Mouse (Mus musculus) thymus, adult 2 months (tissue): ENCODE results near the gene Syngr1. TPM values are rescaled to one million over a fixed set of nuclear protein-coding genes. Genes with fewer than 3 reads are reported as not detected.

Experiments used
- DNase-seq: peaks from one replicate; pipeline ENCODE4 v3.0.0; 2021
- H3K27ac ChIP-seq: fragments of 200-500 bp; 2 replicates; pipeline ENCODE4 v1.5.1; 2012; ENCODE audit warnings: low read length, control low read depth; ENCODE audit not compliant: control insufficient read depth, insufficient read depth
- H3K27me3 ChIP-seq: fragments of 200-500 bp; 2 replicates; pipeline ENCODE4 v1.6.1; 2012; ENCODE audit warnings: mild to moderate bottlenecking, low read length, moderate library complexity, mixed read lengths; ENCODE audit not compliant: control insufficient read depth, insufficient read depth
- H3K36me3 ChIP-seq: fragments of 200-500 bp; 2 replicates; pipeline ENCODE4 v1.6.1; 2012; ENCODE audit warnings: mild to moderate bottlenecking, low read length, moderate library complexity; ENCODE audit not compliant: control insufficient read depth, insufficient read depth
- H3K4me1 ChIP-seq: fragments of 200-500 bp; replicated peaks from 2 replicates; pipeline ENCODE4 v1.6.1; 2012; ENCODE audit warnings: low read length; ENCODE audit not compliant: control insufficient read depth, insufficient read depth
- H3K4me3 ChIP-seq: fragments of 200-500 bp; 2 replicates; pipeline ENCODE4 v1.5.1; 2012; ENCODE audit warnings: mild to moderate bottlenecking, low read length, control low read depth, moderate library complexity; ENCODE audit not compliant: control insufficient read depth, insufficient read depth
- CTCF ChIP-seq: fragments of 200-500 bp; IDR thresholded peaks from 2 replicates; pipeline ENCODE4 v1.5.1; 2012; ENCODE audit warnings: mild to moderate bottlenecking, control low read depth, low read length, moderate library complexity, borderline replicate concordance; ENCODE audit not compliant: control insufficient read depth, poor library complexity, insufficient read depth; ENCODE audit errors: extremely low read depth
- POLR2A ChIP-seq: fragments of 200-500 bp; IDR thresholded peaks from 2 replicates; pipeline ENCODE4 v1.6.1; 2012; ENCODE audit warnings: mild to moderate bottlenecking, low read length, control low read depth, moderate library complexity; ENCODE audit not compliant: control insufficient read depth, poor library complexity, insufficient read depth; ENCODE audit errors: extremely low read depth
- WGBS: fragments of 180-500 bp; shearing (Covaris S2); methylation state at CpG from one replicate; pipeline ENCODE4 v1.1.7; 2018; 5-methylcytosine and 5-hydroxymethylcytosine counted together
- polyA plus RNA-seq: library from polyadenylated mRNA; depleted of rRNA; stranded (reverse); fragments of >200 nt; gene quantifications from 2 replicates; pipeline ENCODE4 v1.2.3, GENCODE M21; 2012

Syngr1 gene
- polyA plus RNA-seq, 1 experiment: 121 TPM

- Histone ChIP-seq H3K27ac (no peak overlapping the region), H3K36me3 (no peaks in the 10 kb centered on the region), H3K27me3 (no peaks in the 10 kb centered on the region), H3K4me1 (peaks cover 31% of the 10 kb centered on the region), H3K4me3 (no peak overlapping the region)
- TF ChIP-seq POLR2A (no peak), CTCF (no peak)
- no peak for DNase-seq
- WGBS: 83% methylated on average over 10 of the region's 10 CpGs
These were observed 9.7 kb downstream of the Syngr1 start for GRCm38 (mm10) chr15:80100871-80101270.

DNA sequence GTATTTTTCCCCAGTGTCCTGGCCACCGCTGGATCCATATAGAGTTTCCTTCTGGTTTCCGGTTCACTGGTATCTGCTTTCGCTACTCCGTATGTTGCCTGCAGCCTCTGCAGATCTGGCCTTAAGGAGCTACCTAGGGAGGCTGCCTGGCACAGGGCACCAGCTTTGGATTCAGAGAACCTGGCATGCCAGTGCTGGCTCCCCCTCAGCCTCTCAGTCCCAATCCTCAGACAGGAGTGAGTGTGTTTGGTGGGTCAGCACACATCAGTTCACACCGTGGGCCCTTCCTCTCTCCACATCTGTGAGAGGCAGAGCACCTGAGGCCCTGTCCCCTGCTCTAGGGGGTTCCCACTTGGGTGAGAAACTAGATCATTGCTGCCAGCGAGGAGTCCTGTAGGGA is 10.4 kb downstream of the Syngr1 start:
- DNase-seq: no peak
- H3K36me3 ChIP-seq: no peaks in the 10 kb centered on the region
- H3K27ac ChIP-seq: no peak overlapping the region
- H3K27me3 ChIP-seq: no peaks in the 10 kb centered on the region
- WGBS: 92% methylated on average over 6 of the region's 6 CpGs
- H3K4me3 ChIP-seq: no peak overlapping the region
- H3K4me1 ChIP-seq: peaks cover 26% of the 10 kb centered on the region
- no peak for TF ChIP-seq POLR2A
- TF ChIP-seq CTCF: no peak

DNA sequence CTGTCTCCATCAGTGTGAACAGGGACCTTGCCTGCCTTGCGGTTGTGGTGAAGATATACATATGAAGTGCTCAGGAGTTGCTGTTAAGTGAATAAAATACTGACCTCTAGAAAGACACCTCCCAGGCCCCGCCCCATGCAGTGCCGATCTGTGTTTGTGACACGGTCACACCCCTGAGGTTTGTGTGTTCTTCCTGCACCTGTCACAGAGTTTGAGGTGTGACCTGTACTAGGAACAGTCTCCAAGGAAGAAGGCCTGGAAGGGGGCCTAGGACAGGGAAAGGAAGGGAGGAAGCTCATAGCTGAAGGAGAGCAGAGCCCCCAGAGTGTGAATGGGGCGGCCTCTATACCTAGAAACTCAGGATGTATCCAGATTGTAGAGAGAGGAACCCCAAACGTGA is 11.4 kb downstream of the Syngr1 start:
- no peak for TF ChIP-seq CTCF
- no peak for TF ChIP-seq POLR2A
- H3K27ac ChIP-seq: no peak overlapping the region
- no peak for DNase-seq
- no peak overlapping the region for H3K4me3 ChIP-seq
- WGBS: 93% methylated on average over 6 of the region's 6 CpGs
- H3K27me3 ChIP-seq: no peaks in the 10 kb centered on the region
- no peaks in the 10 kb centered on the region for H3K36me3 ChIP-seq
- peaks cover 16% of the 10 kb centered on the region for H3K4me1 ChIP-seq

GRCm38 (mm10) chr15:80105490-80106410 is 14.6 kb downstream of the Syngr1 start:
- no peak overlapping the region for H3K4me3 ChIP-seq
- no peaks in the 10 kb centered on the region for H3K36me3 ChIP-seq
- TF ChIP-seq POLR2A: no peak
- no peak for TF ChIP-seq CTCF
- H3K27me3 ChIP-seq: no peaks in the 10 kb centered on the region
- peaks cover 7% of the 10 kb centered on the region for H3K4me1 ChIP-seq
- DNase-seq: no peak
- H3K27ac ChIP-seq: no peak overlapping the region
- 87% methylated on average over 12 of the region's 12 CpGs for WGBS

DNA sequence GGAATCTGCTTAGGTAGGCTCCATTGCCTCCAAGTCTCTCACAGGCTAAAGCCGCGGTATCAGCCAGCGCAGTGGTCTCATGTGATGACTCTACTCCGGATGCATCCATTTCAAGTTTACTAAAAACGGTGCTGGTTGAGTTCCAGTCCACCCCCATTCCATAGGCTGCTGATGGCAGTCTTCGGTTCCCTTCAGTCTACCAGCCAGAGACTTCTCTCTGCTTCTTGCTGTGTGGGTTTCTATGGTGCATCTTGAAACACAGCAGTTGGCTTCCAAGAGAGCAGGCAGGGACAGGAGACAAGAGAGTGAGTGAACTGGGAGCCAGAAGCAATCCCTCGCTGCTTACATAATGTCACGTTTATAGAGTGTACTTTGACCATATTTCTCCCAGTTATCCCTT is 16.0 kb downstream of the Syngr1 start:
- TF ChIP-seq POLR2A (no peak), CTCF (no peak)
- no peaks in the 10 kb centered on the region for H3K27me3 ChIP-seq
- H3K4me1 ChIP-seq: peaks cover 7% of the 10 kb centered on the region
- no peak for DNase-seq
- H3K36me3 ChIP-seq: no peaks in the 10 kb centered on the region
- H3K4me3 ChIP-seq: no peak overlapping the region
- H3K27ac ChIP-seq: no peak overlapping the region
- WGBS: 97% methylated on average over 8 of the region's 8 CpGs

GRCm38 (mm10) chr15:80107575-80107974 is 16.4 kb downstream of the Syngr1 start:
- DNase-seq: no peak
- no peak overlapping the region for H3K4me3 ChIP-seq
- peaks cover 7% of the 10 kb centered on the region for H3K4me1 ChIP-seq
- TF ChIP-seq CTCF (no peak), POLR2A (no peak)
- no peaks in the 10 kb centered on the region for H3K36me3 ChIP-seq
- H3K27ac ChIP-seq: no peak overlapping the region
- WGBS: 98% methylated on average over 3 of the region's 3 CpGs
- H3K27me3 ChIP-seq: no peaks in the 10 kb centered on the region

- H3K36me3 ChIP-seq: no peaks in the 10 kb centered on the region
- 55% methylated on average over 12 of the region's 12 CpGs for WGBS
- no peak for TF ChIP-seq POLR2A
- TF ChIP-seq CTCF: no peak
- no peaks in the 10 kb centered on the region for H3K27me3 ChIP-seq
- H3K4me3 ChIP-seq: no peak overlapping the region
- no peaks in the 10 kb centered on the region for H3K4me1 ChIP-seq
- DNase-seq: no peak
- H3K27ac ChIP-seq: no peak overlapping the region
These were observed 20.3 kb downstream of the Syngr1 start for GRCm38 (mm10) chr15:80111436-80111835.
